Mouse (Mus musculus): ENCODE results near the gene Gm20683.
A peak's percentile ranks its signal among the peaks of the same experiment; 100 is the strongest.

The Gm20683 gene

DNA sequence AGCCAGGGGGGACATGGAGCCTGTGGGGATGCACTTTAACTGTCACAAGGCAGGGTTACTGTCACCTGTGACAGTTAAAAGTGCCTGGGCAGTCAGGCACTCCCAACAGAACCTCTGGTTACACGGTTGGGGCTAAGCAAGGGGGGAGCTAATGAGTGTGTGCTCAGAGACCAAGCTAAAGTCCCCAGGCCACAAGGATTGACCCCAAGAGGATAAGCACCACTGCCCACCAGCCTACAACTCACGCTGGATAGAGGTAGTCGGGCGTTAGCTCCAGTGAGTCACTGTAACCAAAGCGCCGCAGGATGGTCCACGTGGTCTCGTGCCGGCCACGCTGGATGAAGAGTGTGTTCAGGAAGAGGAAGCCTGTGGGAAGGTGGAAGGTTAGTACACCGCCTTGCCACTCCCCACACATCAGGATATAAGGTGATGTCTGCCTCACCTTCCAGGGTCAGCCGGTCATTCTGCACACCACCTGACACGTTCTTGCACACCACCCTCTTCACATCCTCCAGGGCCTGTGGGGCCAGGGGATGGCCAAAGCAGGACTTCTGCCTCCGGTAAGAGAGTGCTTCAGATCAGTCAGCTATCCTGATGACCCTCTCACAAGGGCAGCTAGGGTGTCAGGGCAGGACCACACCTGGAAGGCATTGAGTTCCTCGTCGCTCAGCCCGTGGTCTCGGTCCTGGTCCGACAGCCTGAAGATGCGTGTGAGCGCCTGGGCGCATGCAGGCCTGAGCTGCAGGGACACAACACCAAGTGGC is at the start of gene Gm20683:
TSS of gene Gm20683 (minus strand) at position 647 of the 764 bp plus-strand sequence.
- no peak for DNase-seq (ENCODE audit: low spot score in 2 of 2)

DNA sequence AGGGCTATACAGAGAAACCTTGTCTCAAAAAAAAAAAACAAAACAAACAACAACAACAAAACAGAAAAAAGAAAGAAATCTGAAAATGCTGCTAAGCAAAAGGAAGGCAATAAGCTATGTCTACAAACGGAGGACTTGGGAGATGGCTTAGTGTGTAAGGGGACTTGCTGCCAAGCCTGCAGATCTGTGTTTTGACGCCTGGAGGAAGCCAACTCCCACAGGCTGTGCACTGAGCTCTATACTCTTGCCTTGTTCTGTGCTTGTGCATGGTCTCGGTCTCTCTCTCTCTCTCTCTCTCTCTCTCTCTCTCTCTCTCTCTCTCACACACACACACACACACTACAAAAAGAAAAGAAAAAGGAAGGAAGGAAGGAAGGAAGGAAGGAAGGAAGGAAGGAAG is 47.3 kb upstream of the Gm20683 start:
- no peak for DNase-seq (ENCODE audit: low spot score in 2 of 2)

DNA sequence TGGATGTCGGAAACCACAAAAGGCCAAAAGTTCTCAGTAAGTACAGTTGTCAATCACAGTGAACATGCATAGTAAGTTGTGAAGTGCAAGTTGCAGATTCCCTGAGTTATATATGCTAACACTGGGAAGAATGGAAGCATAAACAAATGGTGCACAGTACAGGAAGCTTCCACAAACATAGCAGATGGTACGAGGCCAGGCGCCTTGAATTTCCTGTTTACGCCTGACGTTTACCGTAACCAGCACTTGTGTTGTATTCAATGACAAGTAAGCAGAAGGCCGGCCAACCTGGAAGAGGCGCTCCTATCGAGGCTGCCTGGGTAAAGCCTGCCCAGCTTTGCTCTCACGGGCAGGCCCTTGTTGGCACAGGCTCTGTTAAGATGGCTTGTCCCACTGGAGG is 45.9 kb upstream of the Gm20683 start:
- DNase-seq (ENCODE audit: low spot score in 2 of 2), result no peak

DNA sequence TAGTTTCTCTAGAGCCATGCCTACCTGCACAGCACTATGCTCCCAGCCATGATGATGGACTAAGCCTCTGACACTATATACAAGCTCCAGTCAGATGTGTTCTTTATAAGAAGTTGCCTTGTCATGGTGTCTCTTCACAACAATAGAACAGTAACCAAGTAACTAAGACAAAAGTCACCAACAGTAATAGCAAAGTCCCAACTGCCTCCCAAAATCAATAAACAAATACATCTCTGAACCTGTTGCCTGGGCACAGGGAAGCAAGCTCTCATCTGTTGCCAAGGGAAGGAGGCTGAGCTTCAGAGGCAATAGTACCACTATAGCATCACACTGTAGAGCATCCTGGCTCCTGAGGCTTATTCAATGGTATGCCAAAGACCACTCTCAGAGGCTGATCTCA is 45.2 kb upstream of the Gm20683 start:
- DNase-seq (ENCODE audit: low spot score in 2 of 2), result no peak

DNA sequence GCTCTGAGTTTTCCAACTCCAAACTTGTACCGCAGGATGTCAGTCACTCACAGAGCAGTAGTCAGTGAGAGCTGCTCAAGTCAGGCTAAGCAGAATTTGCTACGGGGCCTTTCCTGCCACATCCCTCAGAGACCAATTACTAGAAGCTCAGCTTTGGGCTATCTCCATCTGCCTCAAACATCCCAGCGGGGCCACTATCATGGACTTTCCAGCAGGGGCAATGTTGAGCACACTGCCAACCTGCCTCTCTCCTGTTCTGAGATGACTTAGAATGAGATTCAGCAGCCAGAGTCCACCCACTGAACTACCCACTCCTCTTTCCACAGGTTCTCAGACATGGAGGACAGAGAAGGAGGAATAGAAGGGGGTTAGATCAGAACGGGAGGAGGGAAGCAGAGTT is 44.1 kb upstream of the Gm20683 start:
- peak in 1 of 2 experiments; percentile 43 for DNase-seq (ENCODE audit: low spot score in 2 of 2)

DNA sequence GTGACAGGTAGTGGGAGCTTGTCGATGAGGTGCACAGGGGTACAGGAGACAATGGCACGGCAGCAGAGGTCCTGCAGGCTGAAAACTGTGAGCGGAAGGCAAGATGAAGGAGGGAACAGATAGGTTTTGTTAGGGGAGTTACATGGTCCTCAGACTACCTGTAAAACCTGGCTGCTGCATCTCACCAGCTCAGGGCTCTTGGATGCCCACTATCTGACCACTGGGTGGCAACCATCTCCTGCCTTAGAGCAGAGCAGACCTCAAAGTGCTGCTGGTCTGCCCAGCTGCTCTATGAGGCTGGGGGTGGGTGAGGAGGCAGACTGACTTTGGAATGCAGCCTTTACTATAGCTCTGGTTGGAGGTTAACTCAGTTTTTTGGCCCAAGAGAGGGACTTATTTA is 42.3 kb upstream of the Gm20683 start:
- no peak for DNase-seq (ENCODE audit: low spot score in 2 of 2)

DNA sequence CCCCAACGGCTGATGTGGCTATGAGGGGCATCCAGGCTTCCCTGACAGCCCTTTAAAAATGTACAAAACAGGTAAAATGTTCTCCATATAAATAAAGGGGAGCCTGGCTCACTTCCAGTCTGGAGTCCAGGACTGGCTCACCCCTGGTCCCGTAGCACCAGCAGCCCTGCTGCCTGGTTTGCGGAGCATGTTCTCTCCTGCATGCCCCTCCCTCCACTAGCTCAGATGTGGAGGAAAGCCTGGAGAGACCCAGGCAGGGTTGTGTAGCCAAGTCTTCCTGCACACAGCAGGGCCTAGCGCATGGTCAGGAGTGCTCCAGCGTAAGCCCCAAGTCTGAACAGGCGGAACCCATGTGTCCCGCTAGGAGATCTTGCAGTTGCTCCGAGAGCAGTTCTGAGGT is 41.7 kb upstream of the Gm20683 start:
- peak in 1 of 2 experiments; percentile 56 for DNase-seq (ENCODE audit: low spot score in 2 of 2)

DNA sequence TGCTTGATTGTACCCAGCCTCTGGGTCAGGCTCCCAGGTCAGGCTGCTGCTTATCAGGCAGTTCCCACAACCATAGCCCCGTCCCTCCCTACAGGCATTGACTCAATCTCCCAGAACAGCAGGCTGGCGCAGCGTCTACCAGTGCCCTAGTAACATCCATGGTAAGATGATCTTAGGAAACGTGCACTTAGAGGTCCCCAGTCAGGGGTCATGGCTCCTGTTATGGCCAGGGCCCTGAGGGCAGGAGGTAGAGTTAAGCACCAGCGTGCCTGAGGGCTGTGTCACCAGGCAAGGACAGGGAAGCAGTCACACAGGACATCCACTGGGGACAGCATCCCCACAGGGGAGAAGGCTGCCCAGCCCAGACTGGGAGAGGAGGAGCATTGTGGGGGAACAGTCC is 40.7 kb upstream of the Gm20683 start:
- DNase-seq (ENCODE audit: low spot score in 2 of 2), result peak in 1 of 2 experiments; percentile 63

DNA sequence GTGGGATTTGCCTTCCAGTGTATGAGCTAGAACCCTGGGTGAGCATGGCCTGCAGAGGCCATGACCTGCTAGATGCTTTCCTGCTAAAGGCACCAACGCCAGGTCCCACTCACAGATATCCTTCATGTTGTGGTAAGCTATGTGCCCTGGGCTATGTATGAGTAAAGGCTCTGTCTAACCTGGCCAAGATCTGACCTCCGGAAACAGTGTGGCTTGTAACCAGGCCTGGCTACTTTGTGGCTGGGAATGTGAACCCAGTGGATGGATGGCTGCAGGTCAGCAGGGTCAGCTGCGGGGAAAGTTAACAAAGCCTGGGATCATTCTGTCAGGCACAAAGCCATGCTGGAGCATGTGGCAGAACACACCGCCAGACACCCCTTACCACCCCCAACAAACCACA is 40.1 kb upstream of the Gm20683 start:
- no peak for DNase-seq (ENCODE audit: low spot score in 2 of 2)

DNA sequence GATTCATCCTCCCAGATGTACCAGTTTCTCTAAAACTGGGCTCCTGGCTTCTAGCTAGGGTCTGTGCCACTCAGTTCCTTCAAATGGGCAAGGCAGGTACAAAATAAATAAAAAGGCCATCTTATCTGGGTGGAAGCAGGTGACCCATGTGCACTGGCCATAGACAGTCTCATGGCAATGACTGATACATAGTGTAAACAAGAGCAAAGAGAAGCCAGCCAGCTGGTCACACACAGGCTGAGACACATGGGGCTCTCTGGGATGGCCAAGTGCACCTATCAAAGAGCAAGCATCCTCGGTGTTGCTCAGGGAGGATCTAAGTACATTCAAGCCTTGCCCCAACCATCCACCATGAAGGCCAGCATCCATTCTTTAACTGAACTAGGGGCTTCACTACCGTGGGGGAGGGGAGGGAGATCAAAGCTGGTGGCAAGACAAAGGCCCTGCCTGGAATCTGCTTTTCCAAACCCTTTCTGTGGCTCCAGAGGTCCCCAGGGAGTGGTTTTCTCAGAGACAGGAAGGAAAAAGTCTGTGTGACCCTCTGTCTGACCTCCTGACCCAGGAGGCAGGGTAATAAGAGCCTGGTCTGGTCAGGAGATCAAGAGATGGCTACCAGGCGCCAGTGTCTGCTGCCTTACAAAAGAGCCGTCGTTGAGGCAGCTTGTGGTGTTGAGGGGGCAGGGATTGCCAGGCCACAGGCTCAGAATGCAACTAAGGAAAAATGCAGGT is 39.5 kb upstream of the Gm20683 start:
- no peak for DNase-seq (ENCODE audit: low spot score in 2 of 2)

DNA sequence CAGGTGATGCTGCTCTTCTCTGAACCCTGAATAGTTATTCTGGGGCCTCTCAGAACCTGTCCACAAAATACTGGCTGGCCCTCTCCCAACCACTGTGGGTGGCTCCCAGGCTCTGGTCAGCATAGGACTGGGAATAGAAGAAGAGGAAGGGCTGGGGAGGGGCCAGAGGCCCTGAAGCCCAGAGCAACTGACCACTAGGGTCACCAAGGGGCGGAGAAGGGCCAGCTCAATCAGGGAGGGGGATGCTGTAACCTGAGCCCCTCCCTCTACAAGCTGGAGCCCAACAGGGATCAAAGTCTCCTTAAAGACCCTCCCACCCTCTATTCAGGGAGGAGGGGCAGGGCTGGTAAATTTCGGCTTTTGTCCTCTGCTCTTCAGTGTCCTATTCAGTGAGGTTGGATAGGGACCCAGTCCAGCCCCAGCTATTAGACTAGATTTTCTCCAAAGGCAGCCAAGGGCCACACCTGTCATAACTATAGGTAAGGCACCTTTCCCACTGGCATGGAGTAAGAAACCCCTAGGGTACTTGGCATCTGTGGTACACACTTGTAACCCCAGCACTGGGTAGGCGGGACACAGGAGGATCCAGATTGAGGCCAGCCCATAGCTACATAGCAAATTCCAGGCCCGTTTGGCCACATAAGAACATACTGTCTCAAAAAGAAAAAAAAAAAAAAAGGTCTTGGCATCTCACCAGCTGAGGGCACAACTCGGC is 38.8 kb upstream of the Gm20683 start, which contains the start of gene Wfikkn1:
TSS of gene Wfikkn1 (minus strand) at position 663 of the 715 bp plus-strand sequence.
- no peak for DNase-seq (ENCODE audit: low spot score in 2 of 2)

DNA sequence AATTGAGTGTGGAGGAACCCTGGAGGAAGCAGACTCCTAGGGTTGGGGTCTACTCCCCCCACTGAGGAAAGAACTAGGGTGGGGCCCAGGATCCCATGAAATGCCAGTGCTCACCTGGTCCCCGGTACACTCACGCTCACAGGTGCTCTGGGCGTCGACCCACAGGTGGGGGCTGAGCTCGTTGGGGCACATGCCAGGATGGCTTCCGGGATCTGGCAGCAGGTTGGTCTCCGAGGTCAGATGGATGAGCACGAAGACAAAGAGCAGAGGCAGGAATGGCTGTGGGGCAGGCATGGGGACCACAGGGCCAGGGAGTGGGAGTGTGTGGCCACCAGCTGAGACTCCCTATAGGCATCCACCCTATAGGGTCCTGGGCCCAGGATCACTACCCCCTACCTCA is 38.2 kb upstream of the Gm20683 start:
- DNase-seq (ENCODE audit: low spot score in 2 of 2), result peak in 1 of 2 experiments; percentile 60

DNA sequence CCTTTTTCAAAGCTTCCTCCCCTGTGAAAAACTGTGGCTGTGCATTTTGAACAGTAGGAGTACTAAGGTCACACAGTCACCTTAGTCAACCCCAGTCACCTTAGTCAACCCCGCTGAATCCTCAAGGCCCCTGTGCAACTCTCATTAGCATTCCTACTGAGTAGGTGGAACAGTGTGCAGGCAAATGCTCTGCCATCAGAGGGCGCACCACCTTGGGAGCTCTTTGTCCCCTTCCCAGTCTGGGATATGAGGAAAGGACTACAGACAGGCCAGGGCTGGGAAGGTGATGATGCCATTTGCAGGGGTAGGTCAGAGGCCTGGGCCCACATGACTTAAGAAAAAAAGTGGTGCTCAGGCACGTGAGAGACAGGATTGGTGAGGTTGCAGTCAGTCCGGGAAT is 37.7 kb upstream of the Gm20683 start:
- peak in 1 of 2 experiments; percentile 65 for DNase-seq (ENCODE audit: low spot score in 2 of 2)

DNA sequence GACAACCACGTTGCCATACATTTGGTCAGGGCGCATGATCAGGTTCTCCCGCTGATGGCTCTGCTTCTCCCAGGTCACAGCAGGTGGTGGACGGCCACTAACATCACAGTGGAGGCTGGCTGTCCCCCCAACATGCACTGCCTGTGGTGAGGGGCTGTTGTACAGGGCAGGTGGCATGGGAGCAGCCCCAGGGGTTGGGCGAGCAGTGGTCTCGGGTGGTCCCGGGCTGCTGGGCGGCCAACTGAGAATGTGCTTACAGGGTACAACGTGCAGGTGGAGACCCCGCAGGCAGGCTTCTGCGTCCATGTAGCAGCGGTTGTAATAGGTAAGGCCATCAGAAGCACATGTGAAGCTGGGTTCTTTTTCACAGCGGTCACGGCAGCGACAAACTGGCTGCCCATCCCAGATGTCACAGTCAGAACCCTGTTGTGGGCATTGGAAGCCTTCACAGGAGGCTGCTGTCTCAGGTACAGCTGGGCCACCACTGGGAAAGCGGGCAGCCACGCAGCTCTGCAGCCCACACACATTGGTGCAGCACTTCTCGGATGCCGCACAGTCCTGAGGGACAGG is 37.1 kb upstream of the Gm20683 start:
- no peak for DNase-seq (ENCODE audit: low spot score in 2 of 2)

DNA sequence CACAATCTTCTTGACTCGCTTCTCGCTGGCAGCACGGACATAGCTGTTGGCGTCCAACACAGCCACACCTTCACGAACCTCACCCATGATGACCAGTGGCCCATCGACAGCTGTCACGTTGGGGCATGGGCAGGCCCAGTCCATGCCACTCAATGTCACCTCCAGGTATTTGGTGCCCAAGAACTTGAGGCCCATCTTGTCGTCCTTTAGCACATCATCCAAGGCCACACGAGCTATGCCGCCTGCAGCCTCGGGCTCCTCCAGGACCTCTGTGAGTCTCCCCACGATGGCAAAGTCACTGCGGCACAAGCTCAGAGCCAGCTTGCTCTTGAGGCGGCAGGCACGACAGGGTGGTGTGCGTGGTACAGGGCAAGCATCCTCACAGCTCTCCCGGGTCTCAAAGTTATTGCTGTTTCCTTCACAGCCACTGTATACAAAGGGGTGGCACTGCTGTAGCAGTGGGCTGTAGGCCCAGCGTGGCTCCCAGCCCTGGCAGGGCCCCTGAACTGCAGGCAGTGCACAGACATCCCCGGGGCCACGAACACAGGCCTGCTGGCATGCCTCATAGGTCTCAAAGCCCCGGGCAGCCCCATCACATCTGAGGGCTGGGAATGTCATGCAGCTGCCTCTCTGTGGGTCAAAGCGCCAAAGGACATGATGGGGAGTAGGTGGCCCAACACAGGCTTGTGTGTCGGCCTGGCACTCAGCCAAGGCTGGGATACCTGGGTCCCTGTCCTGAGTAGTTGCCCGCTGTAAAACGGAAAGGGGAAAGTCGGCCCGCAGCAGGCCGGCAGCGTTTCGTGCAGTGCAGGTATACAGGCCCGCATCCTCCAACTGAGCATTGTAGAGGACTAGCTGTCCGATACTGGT is 36.4 kb upstream of the Gm20683 start:
- DNase-seq (ENCODE audit: low spot score in 2 of 2), result no peak

DNA sequence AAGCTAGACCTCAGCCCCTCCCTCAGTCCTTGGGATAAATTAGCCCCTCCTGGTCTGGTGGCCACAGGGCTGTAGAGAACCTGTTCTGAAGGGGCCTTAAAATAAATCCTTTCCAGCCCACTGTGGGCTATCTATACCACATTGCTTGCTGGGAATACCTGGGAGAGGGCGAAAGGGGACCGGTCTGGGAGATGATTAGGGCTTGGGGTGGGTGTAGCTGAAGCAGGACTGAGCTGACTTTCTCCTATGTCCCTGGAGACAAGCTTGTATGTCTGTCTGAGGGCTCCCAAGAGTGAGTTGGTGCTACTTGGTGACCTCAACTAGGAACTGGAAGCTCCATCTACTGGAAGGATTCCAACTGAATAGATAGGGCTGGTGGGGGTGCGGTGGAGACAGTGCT is 35.5 kb upstream of the Gm20683 start:
- DNase-seq (ENCODE audit: low spot score in 2 of 2), result no peak

DNA sequence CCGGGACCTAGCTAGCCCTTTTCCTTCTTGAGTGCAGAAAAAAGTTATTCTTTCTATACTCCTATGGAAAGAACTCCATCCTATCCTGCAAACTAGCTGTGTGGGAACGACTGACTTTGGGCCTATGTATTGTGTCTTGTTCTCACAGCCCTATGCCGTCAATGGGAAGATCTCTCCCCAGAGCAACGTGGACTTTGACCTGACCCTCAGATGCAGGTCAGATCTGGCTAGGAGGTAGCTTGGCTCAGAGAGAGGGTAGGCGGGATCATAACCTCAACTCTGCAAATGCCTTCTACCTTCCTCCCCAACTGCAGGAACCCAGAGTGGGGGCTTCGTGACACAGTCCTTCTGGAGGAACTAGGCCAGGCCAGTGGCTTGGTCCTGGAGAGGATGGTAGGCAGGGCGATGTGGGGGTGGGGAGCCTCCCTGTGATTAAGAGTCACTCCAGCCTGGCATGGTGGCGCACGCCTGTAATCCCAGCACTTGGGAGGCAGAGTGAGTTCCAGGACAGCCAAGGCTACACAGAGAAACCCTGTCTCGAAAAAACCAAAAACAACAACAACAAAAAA is 34.9 kb upstream of the Gm20683 start:
- no peak for DNase-seq (ENCODE audit: low spot score in 2 of 2)

DNA sequence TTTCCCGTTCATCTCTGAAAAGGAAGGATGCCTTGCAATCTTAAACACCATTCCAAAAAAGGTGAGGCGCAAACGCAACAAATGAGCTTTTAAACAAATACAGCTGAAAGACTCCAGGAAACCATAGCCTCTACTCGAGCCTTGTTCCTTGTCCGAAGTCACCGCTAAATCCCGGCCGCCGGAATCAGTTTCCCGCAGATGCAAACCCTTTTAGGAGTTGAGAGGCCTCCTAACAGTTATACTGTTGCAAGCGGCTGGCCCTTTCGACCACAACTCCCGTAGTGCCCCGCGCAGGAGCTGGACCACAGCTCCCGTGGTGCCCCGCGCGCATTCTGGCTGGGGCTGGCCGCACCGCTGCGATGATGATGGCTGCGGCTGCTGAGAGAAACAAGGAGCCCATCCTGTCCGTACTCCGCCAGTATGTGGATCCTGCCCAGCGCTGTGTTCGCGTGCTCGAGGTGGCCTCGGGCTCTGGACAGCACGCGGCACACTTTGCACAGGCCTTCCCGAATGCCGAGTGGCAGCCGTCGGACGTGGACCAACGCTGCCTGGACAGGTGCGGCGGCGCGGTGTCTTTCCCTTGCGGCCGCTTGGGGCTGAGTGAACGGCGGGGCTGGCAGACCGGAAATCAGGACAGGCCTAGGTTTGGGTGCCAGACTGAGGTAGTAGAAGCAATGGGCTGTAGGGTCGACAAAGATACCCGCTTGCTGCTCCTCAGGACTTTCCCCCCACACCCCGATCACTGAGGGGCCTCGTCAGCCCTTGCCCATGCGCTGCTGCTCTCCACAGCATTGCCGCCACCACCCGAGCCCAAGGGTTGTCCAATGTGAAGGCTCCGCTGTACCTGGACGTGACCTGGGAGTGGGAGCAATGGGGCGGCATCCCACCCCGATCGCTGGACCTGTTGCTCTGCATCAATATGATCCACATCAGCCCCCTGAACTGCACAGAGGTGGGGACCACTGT is 33.9 kb upstream of the Gm20683 start:
- peak; percentile 87 to 94 for DNase-seq (ENCODE audit: low spot score in 2 of 2)

DNA sequence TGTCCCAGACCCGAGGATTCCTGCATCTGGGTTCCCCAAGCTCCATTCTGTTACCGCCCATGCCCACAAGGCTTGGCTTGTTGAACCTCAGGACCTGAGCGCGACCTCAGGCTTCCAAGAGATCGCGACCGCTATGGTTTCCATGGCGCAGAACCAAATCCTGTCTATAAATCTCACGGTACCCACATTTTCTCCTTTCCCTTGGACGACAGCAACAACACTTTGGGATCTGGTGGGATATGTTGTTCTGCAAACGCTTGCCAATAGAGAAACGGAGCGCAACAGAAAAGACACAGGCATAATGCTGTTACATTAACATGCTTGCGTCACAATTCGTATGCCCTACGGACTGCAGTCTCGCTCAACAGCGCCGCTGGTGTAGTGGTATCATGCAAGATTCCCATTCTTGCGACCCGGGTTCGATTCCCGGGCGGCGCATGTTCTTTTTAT is 33.2 kb upstream of the Gm20683 start, which contains the start of gene Mettl26:
TSS of gene Mettl26 (plus strand) at position 354 of the 450 bp plus-strand sequence.
- peak; percentile 94 to 99 for DNase-seq (ENCODE audit: low spot score in 2 of 2)

All from spleen, postnatal 4 days (tissue).